Mouse (Mus musculus) neural tube, embryonic 10.5 days (tissue): ENCODE measurements around the gene Itpr1.

Experiments
- DNase-seq: peaks from one replicate; pipeline ENCODE4 v3.0.0-alpha.2; 2017; ENCODE audit warnings: low spot score; ENCODE audit errors: extremely low spot score

The Itpr1 gene

DNA sequence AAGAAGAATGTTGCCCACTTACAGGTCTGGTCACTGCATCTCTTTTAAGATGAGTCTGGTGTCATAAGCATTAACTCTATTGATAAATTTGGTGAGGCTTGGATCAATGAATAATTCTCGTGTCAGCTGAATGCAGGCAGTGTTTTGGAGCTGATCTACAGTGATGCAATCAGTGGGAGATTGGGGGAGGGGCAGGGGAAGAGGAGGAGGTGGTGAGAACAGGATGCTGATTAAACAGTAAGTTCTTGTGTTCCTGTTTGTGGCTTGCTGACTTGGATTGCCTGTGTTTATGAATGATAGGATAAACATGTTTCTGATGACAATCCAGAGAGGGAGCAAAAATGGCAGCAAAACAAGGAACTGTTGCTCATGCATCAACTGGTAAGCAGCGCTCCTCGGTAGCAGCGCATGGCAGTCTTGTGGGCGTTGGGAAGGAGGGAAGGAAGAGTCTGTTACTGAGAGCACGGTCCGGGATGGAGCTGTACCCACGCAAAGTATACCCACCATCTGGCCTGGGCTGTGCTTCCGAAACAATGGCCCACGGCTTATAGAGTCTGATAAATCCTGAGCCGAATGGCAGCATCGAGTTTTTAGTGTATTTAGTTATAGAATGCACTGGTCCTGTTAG is 64.1 kb downstream of the Itpr1 start:
- DNase-seq, result no peak

- DNase-seq, result no peak
Observed at GRCm38 (mm10) chr6:108277622-108278396, 64.9 kb downstream of the Itpr1 start.

GRCm38 (mm10) chr6:108278826-108279630 is 66.1 kb downstream of the Itpr1 start:
- no peak for DNase-seq

- DNase-seq, result no peak
Observed at GRCm38 (mm10) chr6:108282131-108282530, 69.2 kb downstream of the Itpr1 start.

- DNase-seq, result no peak
Observed at GRCm38 (mm10) chr6:108282621-108283020, 69.7 kb downstream of the Itpr1 start.

DNA sequence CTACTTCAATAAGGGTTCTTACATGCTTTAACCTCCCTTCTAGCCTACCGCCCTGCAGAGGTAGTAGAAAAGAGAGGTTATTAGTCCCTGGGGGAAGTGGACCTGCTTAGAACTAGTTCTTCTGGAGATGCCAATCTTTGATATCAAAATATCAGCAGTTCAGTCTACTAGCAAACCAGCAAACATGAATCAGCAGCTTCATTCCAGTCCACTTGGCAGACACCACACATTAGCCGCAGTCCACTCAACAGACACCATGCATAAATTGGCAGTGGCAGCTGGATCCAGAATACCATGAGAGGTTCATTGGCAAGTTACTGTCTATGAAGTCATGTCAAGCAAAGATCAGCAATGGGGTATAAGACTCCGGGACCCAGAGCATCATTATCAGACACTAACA is 71.8 kb downstream of the Itpr1 start:
- no peak for DNase-seq

DNA sequence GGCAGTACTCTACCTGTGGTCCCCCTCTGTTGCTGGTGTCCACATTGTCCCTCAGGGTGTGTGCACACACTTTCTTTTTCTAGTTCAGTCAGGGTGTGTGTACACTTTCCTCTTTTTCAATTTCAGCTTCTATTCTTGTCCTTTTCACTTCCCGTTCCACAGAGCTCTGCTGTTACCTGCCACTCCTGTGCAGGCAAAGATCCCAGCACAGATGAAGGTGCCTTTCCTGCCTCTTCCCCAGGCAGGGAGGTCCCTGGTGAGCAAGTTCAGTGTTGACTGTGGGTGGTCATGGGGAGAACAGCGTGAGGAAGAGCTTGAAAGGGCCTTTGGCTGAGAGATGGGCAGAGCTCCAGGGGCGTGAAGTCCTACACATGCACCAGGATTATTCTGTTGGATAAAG is 76.1 kb downstream of the Itpr1 start:
- DNase-seq, result no peak

- no peak for DNase-seq
Observed at GRCm38 (mm10) chr6:108290978-108291377, 78.1 kb downstream of the Itpr1 start.

DNA sequence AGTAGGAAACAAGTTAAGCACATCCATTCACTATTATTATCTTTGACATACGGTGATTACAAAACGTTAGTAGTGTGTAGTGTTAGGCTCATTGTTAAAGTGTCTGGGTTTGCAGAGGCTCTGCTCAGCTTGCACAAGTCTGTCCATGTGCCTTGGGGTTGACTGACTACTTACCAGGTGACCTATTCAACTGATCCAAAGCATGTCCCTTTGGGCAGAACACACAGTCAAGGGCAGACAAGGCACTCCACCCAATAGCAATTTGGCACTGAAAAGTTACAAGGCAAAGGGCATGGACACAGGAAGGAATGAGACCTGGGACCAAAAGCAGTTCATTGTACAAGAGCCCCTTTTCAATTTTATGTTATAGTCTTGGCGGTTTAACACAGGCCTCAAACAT is 78.7 kb downstream of the Itpr1 start:
- DNase-seq, result no peak

- DNase-seq, result no peak
Observed at GRCm38 (mm10) chr6:108301856-108302255, 89.0 kb downstream of the Itpr1 start.

DNA sequence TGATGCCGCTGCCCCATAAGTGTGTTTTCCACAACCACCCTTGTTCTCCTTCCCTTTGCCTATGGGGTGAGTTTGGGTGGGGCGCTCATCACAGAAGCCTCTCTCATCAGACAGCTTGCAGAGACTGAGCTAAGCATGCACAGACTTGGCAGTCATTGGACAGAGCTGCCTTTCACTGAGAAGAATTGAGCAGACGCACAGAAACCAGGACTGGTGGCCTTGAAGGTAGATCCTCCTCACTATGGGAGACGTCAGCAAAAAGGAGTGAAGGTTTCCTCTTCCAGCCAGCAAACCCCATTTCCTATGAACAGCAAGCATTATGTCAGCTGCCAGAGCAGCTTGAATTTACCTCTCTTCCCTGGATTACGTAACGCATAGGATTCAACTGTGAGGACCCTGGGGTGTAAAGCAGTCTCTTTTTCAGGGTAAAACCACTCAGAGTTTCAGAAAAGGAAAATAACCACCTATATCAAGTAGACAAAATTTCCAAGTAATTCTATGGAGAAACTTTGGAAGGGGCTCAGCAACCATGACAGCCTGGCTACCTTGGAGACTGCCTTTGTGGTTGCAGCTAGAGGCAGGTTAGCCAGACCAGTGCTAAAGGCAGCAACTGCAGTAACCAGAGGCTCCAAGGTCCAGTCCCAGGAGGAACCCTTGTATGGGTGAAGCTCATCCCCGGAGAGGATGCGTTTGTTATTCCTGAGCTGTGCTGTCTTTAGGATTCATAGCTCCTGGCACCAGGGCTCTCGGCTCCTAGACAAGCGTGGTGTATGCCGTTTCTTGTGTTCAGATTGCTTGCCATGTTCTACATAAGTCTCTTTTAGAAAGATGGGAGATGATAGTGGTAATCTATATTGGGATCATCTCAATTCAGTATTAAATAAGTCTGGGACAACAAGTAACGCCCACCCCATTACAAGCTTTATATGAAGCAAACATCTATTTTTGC is 91.0 kb downstream of the Itpr1 start:
- DNase-seq, result no peak

- no peak for DNase-seq
Observed at GRCm38 (mm10) chr6:108305171-108305779, 92.4 kb downstream of the Itpr1 start.

- DNase-seq, result no peak
Observed at GRCm38 (mm10) chr6:108306240-108306639, 93.3 kb downstream of the Itpr1 start.

DNA sequence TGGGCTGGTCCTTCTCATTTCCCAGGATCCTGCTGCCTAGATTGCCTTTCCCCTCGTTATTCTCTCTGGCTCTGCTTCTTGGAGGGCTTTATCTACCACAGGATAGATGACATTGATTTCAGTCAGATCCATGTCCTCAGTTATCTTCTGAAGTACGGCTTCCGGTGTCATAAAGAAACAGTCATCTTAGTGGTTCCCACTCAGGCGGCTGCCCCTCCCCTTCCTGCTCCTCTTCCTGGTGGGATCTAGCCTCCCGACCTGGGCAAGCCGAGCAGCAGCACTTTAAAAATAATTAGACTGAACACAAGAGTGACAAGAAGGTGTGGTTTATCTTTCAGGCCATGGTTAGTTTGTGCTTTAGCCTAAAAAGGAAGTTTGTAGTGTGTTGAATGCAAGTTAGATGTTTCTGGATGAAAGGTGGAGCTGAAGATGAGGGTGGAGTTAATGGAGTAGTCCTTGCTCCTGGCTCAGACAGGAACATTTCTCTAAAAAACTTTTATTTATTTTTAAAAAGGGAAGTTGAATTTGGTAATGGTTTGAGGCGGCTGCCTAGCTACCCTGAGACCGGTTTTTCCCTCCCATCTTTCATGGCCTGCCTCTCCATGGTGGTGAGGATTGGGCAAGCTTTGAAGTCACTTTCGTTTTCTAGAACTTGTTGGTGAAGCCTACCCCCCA is 94.2 kb downstream of the Itpr1 start:
- no peak for DNase-seq

DNA sequence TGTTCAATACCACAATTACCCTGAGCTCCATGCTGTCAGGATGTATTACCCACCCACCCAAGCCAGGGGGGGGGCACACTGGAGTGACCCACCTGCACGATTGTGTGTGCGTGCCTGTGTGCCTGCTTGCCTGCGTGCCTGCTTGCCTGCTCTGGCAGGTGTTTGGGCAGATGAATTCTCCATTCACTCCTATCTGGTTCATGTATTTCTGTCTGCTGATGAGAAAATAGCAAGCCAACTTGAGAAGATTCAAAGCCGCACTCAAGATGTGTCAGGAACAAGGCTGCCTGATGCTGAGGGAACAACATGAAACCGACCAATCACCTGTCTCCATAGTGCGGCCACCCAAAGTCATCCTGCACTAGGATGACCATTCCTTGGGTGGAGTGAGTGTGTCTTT is 94.9 kb downstream of the Itpr1 start:
- DNase-seq, result no peak

DNA sequence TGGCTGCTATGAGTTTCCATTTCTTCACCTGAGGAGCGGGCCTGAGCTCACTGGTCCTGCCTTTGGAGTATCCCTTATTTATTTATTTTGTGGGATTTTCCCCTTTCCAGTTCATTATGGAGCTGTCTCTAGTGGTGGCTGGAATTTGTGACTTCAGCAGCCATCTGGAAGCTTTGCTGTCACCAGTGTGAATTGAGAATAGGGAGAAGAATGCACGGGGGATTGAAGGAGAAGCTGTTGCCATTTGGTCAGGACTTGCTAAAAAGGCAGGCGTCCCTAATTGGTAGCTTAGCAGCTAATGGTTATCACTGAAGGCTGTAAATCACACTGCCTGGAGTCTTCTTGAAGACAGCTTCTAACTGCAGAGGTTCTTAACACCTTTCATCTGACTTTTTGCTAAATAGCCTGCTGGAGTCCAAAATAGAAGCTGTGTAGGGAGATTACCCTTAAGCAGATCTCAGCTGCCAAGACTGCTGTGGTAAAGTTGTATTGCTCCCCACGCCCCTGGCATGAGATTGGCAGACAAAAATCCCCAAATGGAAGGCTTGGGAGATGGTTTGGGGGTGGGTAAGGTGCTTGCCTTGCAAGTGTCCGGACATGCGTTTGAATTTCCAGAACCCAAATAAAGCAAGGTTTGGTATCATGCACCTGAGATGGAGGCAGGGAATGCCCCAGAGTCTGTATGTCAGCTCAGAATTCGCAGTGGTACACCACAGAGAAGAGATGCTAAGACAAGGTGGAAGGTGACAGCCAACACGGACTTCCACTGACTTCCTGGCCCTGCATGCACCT is 96.7 kb downstream of the Itpr1 start:
- DNase-seq, result no peak

DNA sequence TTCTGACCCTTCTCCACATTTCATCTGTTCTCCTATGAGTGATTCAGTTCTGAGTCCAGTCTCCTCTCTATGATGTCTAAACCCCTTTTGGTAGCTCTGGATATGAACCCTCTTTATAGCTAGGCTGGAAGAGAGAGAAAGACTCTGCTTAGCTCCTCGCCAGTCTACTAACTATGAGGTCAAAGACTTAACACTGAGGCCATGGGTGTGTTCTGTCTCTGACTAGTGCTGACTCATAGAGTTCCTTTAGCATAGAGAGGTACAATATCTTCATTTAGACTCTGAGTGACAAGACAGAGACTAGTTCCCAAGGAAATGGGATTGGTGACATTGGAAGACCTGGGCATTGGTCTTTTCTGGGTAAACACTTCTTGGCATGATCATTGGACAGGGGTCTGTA is 100.2 kb downstream of the Itpr1 start:
- DNase-seq, result no peak

- no peak for DNase-seq
Observed at GRCm38 (mm10) chr6:108313997-108314396, 101.1 kb downstream of the Itpr1 start.

DNA sequence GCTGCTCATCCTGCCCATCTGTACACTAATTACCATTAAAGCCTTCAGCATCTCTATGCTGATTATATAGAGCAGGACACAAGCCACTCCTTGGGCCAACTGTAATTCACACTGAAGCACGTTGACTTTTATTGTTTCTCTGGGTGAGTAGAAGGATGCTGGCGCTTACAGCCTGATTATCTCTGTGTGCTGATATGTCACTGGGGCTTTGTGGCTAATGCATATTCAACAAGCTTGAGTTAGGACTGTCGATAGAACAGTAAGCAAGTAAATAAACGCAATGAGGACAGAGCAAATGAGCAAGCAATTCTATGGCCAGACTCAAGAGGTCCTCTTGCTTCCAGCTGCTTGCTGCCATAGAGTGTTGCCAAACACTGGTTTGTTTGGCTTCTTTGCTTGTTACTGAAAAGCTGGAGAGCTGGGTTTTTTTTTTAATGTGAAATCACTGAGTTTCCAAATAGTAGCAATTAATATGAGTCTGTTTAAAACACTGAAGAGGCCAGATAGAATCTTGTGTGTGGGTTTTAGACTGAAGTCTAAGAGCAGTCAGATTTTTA is 103.5 kb downstream of the Itpr1 start:
- DNase-seq, result no peak
